Mouse (Mus musculus): ENCODE data around the gene Olfr1086.

DNA sequence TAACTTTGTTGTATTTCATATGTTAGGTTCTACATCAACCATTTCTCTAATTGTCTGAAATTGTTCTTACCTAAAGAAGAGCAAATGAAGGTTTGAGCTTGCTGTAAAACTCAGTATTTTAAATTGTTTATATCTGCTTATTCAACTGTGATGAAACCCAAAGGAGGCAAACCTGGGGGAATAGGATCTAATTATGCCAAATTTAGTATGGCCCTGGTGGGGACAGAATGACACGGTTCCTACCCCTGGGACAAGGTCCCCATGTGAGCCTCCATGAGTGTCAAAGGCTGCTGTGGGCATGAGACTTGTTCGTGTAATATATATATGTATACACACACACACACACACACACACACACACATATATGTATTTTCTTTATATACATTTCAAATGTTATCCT lies at the start of gene Olfr1086:
- TF ChIP-seq EP300 (IDR thresholded peaks at IDR 0.05; ENCODE audit: insufficient read depth, low read depth, low read length): no peak
- TF ChIP-seq CTCF (IDR thresholded peaks at IDR 0.05; ENCODE audit: low read depth, low read length): no peak
